Mouse (Mus musculus): ENCODE results near the gene Bicd1.

Gene Bicd1

DNA sequence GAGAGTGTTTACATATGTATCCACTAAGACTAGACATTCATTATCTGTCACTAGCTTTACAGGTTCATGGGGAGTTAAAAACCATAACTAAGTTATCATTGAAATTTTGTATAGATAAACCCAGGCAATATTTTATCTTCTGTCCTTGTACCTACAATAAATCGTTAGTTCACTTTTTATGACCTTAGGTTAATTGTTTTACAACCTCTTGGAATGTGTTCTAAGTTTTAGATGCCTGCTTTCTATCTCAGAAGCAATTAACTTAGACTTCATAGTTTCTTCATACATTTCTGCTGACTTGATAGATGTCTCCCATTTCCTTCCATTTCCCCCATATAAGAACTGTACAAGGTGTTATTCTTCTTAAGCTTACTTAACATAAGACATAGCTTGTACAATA lies 158.5 kb downstream of the Bicd1 start:
- DNase-seq (ENCODE audit: low spot score in 2 of 2): no peak

DNA sequence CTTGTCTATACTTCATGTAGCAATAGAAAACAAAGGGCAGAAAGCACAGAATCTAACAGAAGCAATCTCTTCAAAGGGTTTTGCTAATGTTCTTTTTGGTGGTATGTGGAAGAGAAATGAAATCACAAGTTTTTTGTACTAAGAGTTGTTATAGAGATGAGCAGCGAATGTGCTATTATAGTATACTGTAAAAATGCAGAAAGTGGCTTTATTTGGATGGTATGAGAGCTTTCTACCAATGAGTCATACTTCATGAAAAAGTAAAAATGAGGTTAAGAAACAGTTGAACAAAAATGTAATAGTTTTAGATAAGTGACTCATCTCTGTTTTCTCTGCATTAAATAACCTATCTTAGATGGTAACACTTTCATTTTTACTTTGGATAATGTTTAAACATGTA lies 165.6 kb downstream of the Bicd1 start:
- DNase-seq (ENCODE audit: low spot score in 2 of 2): no peak

DNA sequence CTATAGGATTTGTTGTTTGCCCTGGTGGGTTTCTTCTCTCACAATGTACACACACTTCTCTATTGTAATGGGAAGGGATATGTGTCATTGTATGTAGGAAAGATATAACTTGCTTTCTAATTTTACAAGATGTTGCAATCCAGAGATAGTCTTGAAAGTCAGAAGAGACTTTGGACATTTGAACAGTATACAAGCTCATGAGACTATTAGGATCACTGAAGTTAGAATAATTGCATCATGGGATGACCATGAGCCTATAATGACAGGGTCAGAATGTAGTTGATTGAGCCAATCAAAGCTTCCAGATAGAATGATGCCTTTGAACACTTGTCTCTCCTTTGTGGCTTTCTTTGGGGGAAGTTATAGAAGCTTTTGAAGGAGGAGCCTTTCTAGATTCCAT lies 171.4 kb downstream of the Bicd1 start:
- no peak for DNase-seq (ENCODE audit: low spot score in 2 of 2)

- DNase-seq (ENCODE audit: low spot score in 2 of 2): no peak
Measured at GRCm38 (mm10) chr6:149585708-149586504, 177.2 kb downstream of the Bicd1 start.
